Mouse (Mus musculus) skeletal muscle tissue, adult 2 months (tissue): ENCODE results near the gene E4f1.

Experiments
- DNase-seq: peaks from one replicate; pipeline ENCODE4 v3.0.0-alpha.2; 2012; ENCODE audit warnings: low read depth, low spot score

The E4f1 gene

GRCm38 (mm10) chr17:24481027-24481815 is 11.1 kb upstream of the E4f1 start:
- DNase-seq: no peak

GRCm38 (mm10) chr17:24480201-24480826 is 10.2 kb upstream of the E4f1 start:
- no peak for DNase-seq

GRCm38 (mm10) chr17:24479431-24479830 is 9.3 kb upstream of the E4f1 start:
- no peak for DNase-seq

- peak; percentile 95 for DNase-seq
Measured at GRCm38 (mm10) chr17:24478663-24479380, 8.7 kb upstream of the E4f1 start, which contains the start of gene Mlst8. TSS of gene Mlst8 (minus strand) at chr17:24479078.

- DNase-seq: no peak
Measured at GRCm38 (mm10) chr17:24477985-24478600, 8.0 kb upstream of the E4f1 start.

- no peak for DNase-seq
Measured at GRCm38 (mm10) chr17:24477053-24477984, 7.2 kb upstream of the E4f1 start.

- no peak for DNase-seq
Measured at GRCm38 (mm10) chr17:24476022-24476776, 6.1 kb upstream of the E4f1 start.

GRCm38 (mm10) chr17:24475586-24475985 is 5.5 kb upstream of the E4f1 start:
- no peak for DNase-seq

GRCm38 (mm10) chr17:24474557-24474956 is 4.4 kb upstream of the E4f1 start:
- DNase-seq: no peak

GRCm38 (mm10) chr17:24473612-24474275 is 3.6 kb upstream of the E4f1 start, which contains the start of gene Bricd5:
TSS of gene Bricd5 (plus strand) at chr17:24473884.
- DNase-seq: no peak

GRCm38 (mm10) chr17:24472512-24472911 is 2.4 kb upstream of the E4f1 start:
- peak; percentile 93 for DNase-seq

- DNase-seq: no peak
Measured at GRCm38 (mm10) chr17:24470701-24471527, 801 bp upstream of the E4f1 start.

- DNase-seq: no peak
Measured at GRCm38 (mm10) chr17:24469336-24469909, 690 bp downstream of the E4f1 start.

- no peak for DNase-seq
Measured at GRCm38 (mm10) chr17:24468636-24469246, 1.4 kb downstream of the E4f1 start.

- no peak for DNase-seq
Measured at GRCm38 (mm10) chr17:24463374-24464133, 6.6 kb downstream of the E4f1 start.

- DNase-seq: no peak
Measured at GRCm38 (mm10) chr17:24462932-24463331, 7.2 kb downstream of the E4f1 start.

GRCm38 (mm10) chr17:24461580-24461979 is 8.5 kb downstream of the E4f1 start:
- DNase-seq: no peak
